ENCODE assay signal across 18 mouse cellular contexts in genomic region chr3:144368300-144368699, GRCm38 (mm10).
DNase-seq lines count a peak whose midpoint lies in the region; ATAC-seq and TF ChIP-seq lines count a peak whose summit lies in the region.
"Had no signal": no experiment of that assay in that cellular context is flagged by ENCODE, and none has a peak within 500 bp of the region (broad histone marks: within the 10 kb centered on the region; RNA-seq: fewer than 3 reads in every experiment).

No protein-coding gene starts in this region.

- no peak for ATAC-seq in forebrain, embryonic 14.5 days
- ATAC-seq in forebrain, embryonic 11.5 days (replicated peaks; ENCODE audit: low FRiP score): no peak
- ATAC-seq in midbrain, postnatal 0 days (ENCODE audit: low FRiP score): no peak
- ATAC-seq: intestine, embryonic 16.5 days; liver, embryonic 12.5 days had no signal

- H3K4me3 ChIP-seq in forebrain, embryonic 14.5 days (ENCODE audit: low read depth, low read length): no peak overlapping the region
- H3K4me3 ChIP-seq in forebrain, embryonic 11.5 days (ENCODE audit: low read depth, low read length): no peak overlapping the region
- no peak overlapping the region for H3K4me3 ChIP-seq in embryonic facial prominence, embryonic 10.5 days
- no peak overlapping the region for H3K4me3 ChIP-seq in limb, embryonic 10.5 days
- H3K4me3 ChIP-seq in midbrain, postnatal 0 days (ENCODE audit: low read depth, low read length): no peak overlapping the region
- H3K4me3 ChIP-seq: liver, embryonic 12.5 days had no signal

- peak overlapping the region; percentile 29; the same call in 1 of the 2 replicates for H3K9ac ChIP-seq in forebrain, embryonic 14.5 days (ENCODE audit: low read length)
- no peak overlapping the region for H3K9ac ChIP-seq in forebrain, embryonic 11.5 days (ENCODE audit: low read length)
- H3K9ac ChIP-seq in midbrain, postnatal 0 days (replicated peaks; ENCODE audit: low read length, poor library complexity, severe bottlenecking): no peak overlapping the region
- H3K9ac ChIP-seq: liver, embryonic 12.5 days; lung, embryonic 14.5 days had no signal

- no peak overlapping the region for H3K4me2 ChIP-seq in forebrain, embryonic 14.5 days (ENCODE audit: low read length)
- H3K4me2 ChIP-seq in forebrain, embryonic 11.5 days (ENCODE audit: low read depth, low read length, severe bottlenecking): no peak overlapping the region
- peak overlapping the region; percentile 54; the same call in 1 of the 2 replicates for H3K4me2 ChIP-seq in midbrain, postnatal 0 days (ENCODE audit: low read depth, low read length, poor library complexity, severe bottlenecking)
- H3K4me2 ChIP-seq: liver, embryonic 12.5 days had no signal

- intact Hi-C loops in left cerebral cortex, postnatal 14 days (cut with DNase I): loop anchor here (5.0 kb wide), 1 partner anchor 46 kb away; no protein-coding TSS in a partner anchor

- H3K36me3 ChIP-seq in forebrain, embryonic 14.5 days (ENCODE audit: control insufficient read depth, insufficient read depth, low read length): no peaks in the 10 kb centered on the region
- no peaks in the 10 kb centered on the region for H3K36me3 ChIP-seq in forebrain, embryonic 11.5 days (ENCODE audit: control insufficient read depth, insufficient read depth, low read length)
- no peaks in the 10 kb centered on the region for H3K36me3 ChIP-seq in embryonic facial prominence, embryonic 10.5 days (replicated peaks)
- no peaks in the 10 kb centered on the region for H3K36me3 ChIP-seq in limb, embryonic 10.5 days
- no peaks in the 10 kb centered on the region for H3K36me3 ChIP-seq in midbrain, postnatal 0 days (ENCODE audit: insufficient read depth, low read length)
- H3K36me3 ChIP-seq: kidney, embryonic 15.5 days; liver, embryonic 12.5 days had no signal

- H3K27ac ChIP-seq in forebrain, embryonic 14.5 days (ENCODE audit: low read depth, low read length): no peak overlapping the region
- no peak overlapping the region for H3K27ac ChIP-seq in forebrain, embryonic 11.5 days (ENCODE audit: low read depth, low read length)
- H3K27ac ChIP-seq in embryonic facial prominence, embryonic 10.5 days (replicated peaks): peak overlapping the region; percentile 76
- peak overlapping the region; percentile 81 for H3K27ac ChIP-seq in limb, embryonic 10.5 days
- H3K27ac ChIP-seq in midbrain, postnatal 0 days (ENCODE audit: low read depth, low read length): no peak overlapping the region
- H3K27ac ChIP-seq: kidney, embryonic 15.5 days; liver, embryonic 12.5 days had no signal

- no peak for TF ChIP-seq CTCF in midbrain, postnatal 0 days (IDR thresholded peaks at IDR 0.05)

- peaks cover 11% of the 10 kb centered on the region for H3K4me1 ChIP-seq in forebrain, embryonic 14.5 days (ENCODE audit: control insufficient read depth, insufficient read depth, low read length)
- H3K4me1 ChIP-seq in forebrain, embryonic 11.5 days (replicated peaks; ENCODE audit: control insufficient read depth, insufficient read depth, low read length): peaks cover 9% of the 10 kb centered on the region; the same call in 1 of the 2 replicates
- peaks cover 35% of the 10 kb centered on the region for H3K4me1 ChIP-seq in embryonic facial prominence, embryonic 10.5 days
- H3K4me1 ChIP-seq in limb, embryonic 10.5 days: peaks cover 48% of the 10 kb centered on the region
- H3K4me1 ChIP-seq in midbrain, postnatal 0 days (ENCODE audit: insufficient read depth, low read length): no peaks in the 10 kb centered on the region; the same call in 1 of the 2 replicates
- H3K4me1 ChIP-seq: liver, embryonic 12.5 days had no signal

- H3K27me3 ChIP-seq in forebrain, embryonic 14.5 days (replicated peaks; ENCODE audit: control insufficient read depth, insufficient read depth, low read length): no peaks in the 10 kb centered on the region
- H3K27me3 ChIP-seq in forebrain, embryonic 11.5 days (ENCODE audit: control insufficient read depth, insufficient read depth, low read length): peaks cover 6% of the 10 kb centered on the region
- no peaks in the 10 kb centered on the region for H3K27me3 ChIP-seq in embryonic facial prominence, embryonic 10.5 days (replicated peaks; ENCODE audit: low read depth, poor library complexity, severe bottlenecking)
- H3K27me3 ChIP-seq in limb, embryonic 10.5 days (ENCODE audit: low read depth, poor library complexity, severe bottlenecking): no peaks in the 10 kb centered on the region
- no peaks in the 10 kb centered on the region; the same call in 1 of the 2 replicates for H3K27me3 ChIP-seq in midbrain, postnatal 0 days (ENCODE audit: insufficient read depth, low read length)
- H3K27me3 ChIP-seq: liver, embryonic 12.5 days had no signal

- no peak for DNase-seq in forebrain, embryonic 14.5 days (ENCODE audit: low spot score)
- no peak for DNase-seq in forebrain, embryonic 11.5 days (ENCODE audit: low spot score)
- DNase-seq in embryonic facial prominence, embryonic 10.5 days (ENCODE audit: low spot score): no peak
- DNase-seq in limb, embryonic 10.5 days (ENCODE audit: low spot score): no peak
- DNase-seq in midbrain, postnatal 0 days (ENCODE audit: low spot score): no peak
- DNase-seq in left cerebral cortex, postnatal 14 days (ENCODE audit: low spot score in 2 of 2): no peak
- no peak for DNase-seq in adrenal gland, postnatal 10 days
- no peak for DNase-seq in yolk sac, embryonic 10.5 days (ENCODE audit: low spot score)
- DNase-seq: cerebellum, adult 11 months; gastrocnemius, postnatal 25 days; heart, postnatal 14 days; left cerebral cortex, postnatal 4 days; lung, embryonic 14.5 days; spleen, adult 18-20 months; thymus, adult 18-20 months had no signal

- 59% methylated on average over 4 of the region's 4 CpGs for WGBS in forebrain, embryonic 14.5 days
- 53% methylated on average over 4 of the region's 4 CpGs for WGBS in forebrain, embryonic 11.5 days
- WGBS in embryonic facial prominence, embryonic 10.5 days: 43% methylated on average over 4 of the region's 4 CpGs
- 54% methylated on average over 4 of the region's 4 CpGs for WGBS in limb, embryonic 10.5 days
- WGBS in midbrain, postnatal 0 days: 53% methylated on average over 4 of the region's 4 CpGs

- H3K9me3 ChIP-seq in forebrain, embryonic 14.5 days (replicated peaks; ENCODE audit: control insufficient read depth, low read length): no peaks in the 10 kb centered on the region
- no peaks in the 10 kb centered on the region for H3K9me3 ChIP-seq in forebrain, embryonic 11.5 days (ENCODE audit: control insufficient read depth, low read length)
- no peaks in the 10 kb centered on the region for H3K9me3 ChIP-seq in embryonic facial prominence, embryonic 10.5 days
- H3K9me3 ChIP-seq in limb, embryonic 10.5 days (replicated peaks): no peaks in the 10 kb centered on the region
- no peaks in the 10 kb centered on the region for H3K9me3 ChIP-seq in midbrain, postnatal 0 days (ENCODE audit: low read length)
- H3K9me3 ChIP-seq: kidney, embryonic 15.5 days; liver, embryonic 12.5 days had no signal

Comparison
In these comparisons a context has a peak if more than half of its experiments do, and no peak if none do; other contexts are left out.
1. H3K27ac ChIP-seq: peak in embryonic facial prominence, embryonic 10.5 days (single experiment) and limb, embryonic 10.5 days (single experiment); none in forebrain, embryonic 14.5 days (single experiment), forebrain, embryonic 11.5 days (single experiment) and midbrain, postnatal 0 days (single experiment).